Mouse (Mus musculus) embryonic facial prominence, embryonic 15.5 days (tissue): Measurements from ENCODE around the gene Rpgrip1l. TPM values are rescaled to one million over a fixed set of nuclear protein-coding genes. Genes with fewer than 3 reads are reported as not detected.

Experiments used
- ATAC-seq: fragments of 200-750 bp; cut with Nextera tagmentation; 2 replicates; pipeline ENCODE4 v1.8.0; 2017; ENCODE audit warnings: low read depth, moderate TSS enrichment; ENCODE audit not compliant: insufficient number of reproducible peaks, low FRiP score, low TSS enrichment
- H3K27ac ChIP-seq: fragments of 300-500 bp; sonication (generic); replicated peaks from 2 replicates; pipeline ENCODE4 v1.5.1; 2015; ENCODE audit warnings: mild to moderate bottlenecking, inconsistent platforms
- H3K27me3 ChIP-seq: fragments of 300-500 bp; sonication (generic); 2 replicates; pipeline ENCODE4 v1.6.1; 2015; ENCODE audit warnings: inconsistent platforms
- H3K36me3 ChIP-seq: fragments of 300-500 bp; sonication (generic); 2 replicates; pipeline ENCODE4 v1.6.1; 2015; ENCODE audit warnings: mild to moderate bottlenecking, inconsistent platforms
- H3K4me1 ChIP-seq: fragments of 300-500 bp; sonication (generic); 2 replicates; pipeline ENCODE4 v1.6.1; 2015; ENCODE audit warnings: inconsistent platforms
- H3K4me2 ChIP-seq: fragments of 300-500 bp; sonication (generic); replicated peaks from 2 replicates; pipeline ENCODE4 v1.6.1; 2015; ENCODE audit warnings: mild to moderate bottlenecking, inconsistent platforms
- H3K4me3 ChIP-seq: fragments of 300-500 bp; sonication (generic); replicated peaks from 2 replicates; pipeline ENCODE4 v1.5.1; 2015; ENCODE audit warnings: mild to moderate bottlenecking, inconsistent platforms
- H3K9ac ChIP-seq: fragments of 300-500 bp; sonication (generic); 2 replicates; pipeline ENCODE4 v1.6.1; 2015; ENCODE audit warnings: inconsistent platforms
- H3K9me3 ChIP-seq: fragments of 300-500 bp; sonication (generic); replicated peaks from 2 replicates; pipeline ENCODE4 v1.6.1; 2016; ENCODE audit warnings: inconsistent platforms
- WGBS: fragments of 180-500 bp; shearing (Covaris S2); methylation state at CpG from one replicate; pipeline ENCODE4 v1.1.7; 2015; 5-methylcytosine and 5-hydroxymethylcytosine counted together
- polyA plus RNA-seq: library from polyadenylated mRNA; unstranded; fragments of >200 nt; fragmentation: Nextera tagmentation; extraction: Ambion mirVana; gene quantifications from 2 replicates; pipeline ENCODE4 v1.2.1, GENCODE M21; 2015

Rpgrip1l gene
- polyA plus RNA-seq, 1 experiment from 2014 or later: 14.8 TPM

- no peaks in the 10 kb centered on the region; the same call in 1 of the 2 replicates for H3K27me3 ChIP-seq
- H3K4me3 ChIP-seq: no peak overlapping the region
- no peaks in the 10 kb centered on the region for H3K4me1 ChIP-seq
- ATAC-seq: no peak
- no peak overlapping the region for H3K9ac ChIP-seq
- no peaks in the 10 kb centered on the region for H3K9me3 ChIP-seq
- no peak overlapping the region for H3K4me2 ChIP-seq
- H3K27ac ChIP-seq: no peak overlapping the region
- 39% methylated on average over 13 of the region's 13 CpGs for WGBS
- H3K36me3 ChIP-seq: no peaks in the 10 kb centered on the region
Observed at GRCm38 (mm10) chr8:91171605-91172004, 141.5 kb downstream of the Rpgrip1l start.

GRCm38 (mm10) chr8:91170914-91171313 lies 142.1 kb downstream of the Rpgrip1l start:
- no peak overlapping the region for H3K27ac ChIP-seq
- 34% methylated on average over 14 of the region's 14 CpGs for WGBS
- ATAC-seq: no peak
- H3K9ac ChIP-seq: no peak overlapping the region
- no peak overlapping the region for H3K4me2 ChIP-seq
- H3K36me3 ChIP-seq: no peaks in the 10 kb centered on the region
- no peaks in the 10 kb centered on the region; the same call in 1 of the 2 replicates for H3K27me3 ChIP-seq
- H3K9me3 ChIP-seq: no peaks in the 10 kb centered on the region
- H3K4me1 ChIP-seq: no peaks in the 10 kb centered on the region
- H3K4me3 ChIP-seq: no peak overlapping the region

GRCm38 (mm10) chr8:91170152-91170551 lies 142.9 kb downstream of the Rpgrip1l start:
- Histone ChIP-seq H3K27ac (no peak overlapping the region), H3K27me3 (no peaks in the 10 kb centered on the region; the same call in 1 of the 2 replicates), H3K4me3 (no peak overlapping the region), H3K4me1 (no peaks in the 10 kb centered on the region), H3K9ac (no peak overlapping the region), H3K9me3 (no peaks in the 10 kb centered on the region), H3K4me2 (no peak overlapping the region), H3K36me3 (no peaks in the 10 kb centered on the region)
- WGBS: 65% methylated on average over 6 of the region's 6 CpGs
- no peak for ATAC-seq

Other genes starting within 250 kb of the Rpgrip1l start
- gene Rbl2, start 243.2 kb downstream of the Rpgrip1l start, polyA plus RNA-seq: 17.1 and 20.2 TPM in 2 replicates
- 58.9 and 60.6 TPM in 2 replicates for gene Aktip, start 113.3 kb downstream of the Rpgrip1l start, polyA plus RNA-seq
- 96.4 and 111 TPM in 2 replicates for gene Fto, start 263 bp upstream of the Rpgrip1l start, polyA plus RNA-seq